Mouse (Mus musculus) liver, postnatal 0 days (tissue): Measurements from ENCODE around the gene Natd1.

Source experiments
- CTCF ChIP-seq: sonication (generic); IDR thresholded peaks from 2 replicates; pipeline ENCODE4 v1.5.1; 2016; ENCODE audit warnings: antibody characterized with exemption, low read depth
- EP300 ChIP-seq: IDR thresholded peaks from 2 replicates; pipeline ENCODE4 v1.6.1; 2016; ENCODE audit warnings: antibody characterized with exemption, low read depth, mild to moderate bottlenecking

DNA sequence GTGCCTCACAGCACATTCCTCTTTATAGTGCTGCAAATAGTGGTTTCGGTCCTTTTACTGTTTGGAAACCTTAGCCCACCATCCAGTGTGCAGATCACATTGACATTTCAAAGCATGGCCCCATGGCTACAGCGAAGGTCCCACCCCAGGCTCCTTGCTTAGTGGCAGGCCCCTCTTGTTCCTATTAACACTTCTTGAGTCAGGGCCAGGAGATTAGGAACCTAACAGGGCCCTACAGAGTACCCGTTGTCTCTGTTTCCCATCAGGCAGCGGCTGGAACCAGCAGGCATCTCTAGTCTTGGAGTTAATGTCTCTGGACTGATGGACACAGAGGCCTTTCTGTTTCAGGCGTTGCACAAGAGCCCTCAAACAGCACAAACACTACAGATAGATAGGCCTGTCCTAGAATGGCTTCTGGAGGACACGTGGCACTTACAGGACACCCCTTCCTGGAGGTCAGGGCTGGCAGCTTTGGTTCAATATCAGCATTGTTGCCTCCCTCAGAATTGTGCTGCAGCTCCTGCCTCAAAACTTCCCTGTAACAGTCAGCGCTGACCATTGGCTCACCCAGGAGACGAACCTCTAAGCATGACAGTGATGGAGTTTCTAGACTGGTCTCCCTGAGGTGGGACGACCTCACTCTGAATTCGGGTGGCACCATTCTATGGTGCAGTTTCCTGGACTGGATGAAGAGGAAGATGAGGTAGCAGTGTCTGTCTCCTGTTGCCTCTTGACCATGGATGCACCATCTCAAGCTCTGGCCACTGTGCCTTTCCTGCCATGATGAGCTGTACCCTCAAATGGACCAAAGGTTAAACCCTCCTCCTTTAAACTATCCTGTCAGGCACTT is 39.9 kb upstream of the Natd1 start:
- TF ChIP-seq CTCF (no peak), EP300 (no peak)
